Mouse (Mus musculus) hindbrain, postnatal 0 days (tissue): ENCODE data around the gene Catip. TPM values are rescaled to one million over a fixed set of nuclear protein-coding genes. Genes with fewer than 3 reads are reported as not detected.

Experiments
- ATAC-seq: fragments of 200-750 bp; cut with Nextera tagmentation; 2 replicates; pipeline ENCODE4 v1.8.0; 2017; ENCODE audit warnings: mild to moderate bottlenecking, moderate TSS enrichment, moderate library complexity
- DNase-seq: peaks from one replicate; pipeline ENCODE4 v3.0.0-alpha.2; 2015; ENCODE audit warnings: low spot score
- H3K27ac ChIP-seq: fragments of 300-500 bp; sonication (generic); 2 replicates; pipeline ENCODE4 v1.5.1; 2014; ENCODE audit warnings: mild to moderate bottlenecking
- H3K27me3 ChIP-seq: fragments of 300-500 bp; sonication (generic); 2 replicates; pipeline ENCODE4 v1.6.1; 2014; ENCODE audit warnings: low read length, mixed read lengths; ENCODE audit not compliant: insufficient read depth
- H3K36me3 ChIP-seq: fragments of 300-500 bp; sonication (generic); 2 replicates; pipeline ENCODE4 v1.6.1; 2014; ENCODE audit warnings: low read length, mixed read lengths; ENCODE audit not compliant: insufficient read depth
- H3K4me1 ChIP-seq: fragments of 300-500 bp; sonication (generic); 2 replicates; pipeline ENCODE4 v1.6.1; 2014; ENCODE audit warnings: antibody characterized with exemption, low read length, mixed read lengths; ENCODE audit not compliant: insufficient read depth
- H3K4me2 ChIP-seq: fragments of 300-500 bp; sonication (generic); 2 replicates; pipeline ENCODE4 v1.6.1; 2014; ENCODE audit warnings: low read depth, mild to moderate bottlenecking, low read length, moderate library complexity, mixed read lengths
- H3K4me3 ChIP-seq: fragments of 300-500 bp; sonication (generic); 2 replicates; pipeline ENCODE4 v1.5.1; 2014; ENCODE audit warnings: low read length
- H3K9ac ChIP-seq: fragments of 300-500 bp; sonication (generic); replicated peaks from 2 replicates; pipeline ENCODE4 v1.6.1; 2014; ENCODE audit warnings: mild to moderate bottlenecking, low read length, moderate library complexity, mixed read lengths
- H3K9me3 ChIP-seq: fragments of 300-500 bp; sonication (generic); 2 replicates; pipeline ENCODE4 v1.6.1; 2016; ENCODE audit warnings: low read length, mixed read lengths
- CTCF ChIP-seq: IDR thresholded peaks from 2 replicates; pipeline ENCODE4 v1.5.1; 2016; ENCODE audit warnings: antibody characterized with exemption, control low read depth, low read depth
- WGBS: fragments of 180-500 bp; shearing (Covaris S2); extraction: QIAGEN DNeasy Blood & Tissue Kit; methylation state at CpG from one replicate; pipeline ENCODE4 v1.1.7; 2014; 5-methylcytosine and 5-hydroxymethylcytosine counted together
- polyA plus RNA-seq: library from polyadenylated mRNA; unstranded; fragments of >200 nt; fragmentation: Nextera tagmentation; extraction: Ambion mirVana; gene quantifications from 2 replicates; pipeline ENCODE4 v1.2.1, GENCODE M21; 2015
- total RNA-seq: library from RNA; depleted of rRNA; stranded (reverse); fragments of >200 nt; gene quantifications from 2 replicates; pipeline ENCODE4 v1.2.3, GENCODE M21; 2014

Catip gene
- total and polyA plus RNA-seq, 2 experiments from 2014 or later = 1.8 to 1.9 TPM

DNA sequence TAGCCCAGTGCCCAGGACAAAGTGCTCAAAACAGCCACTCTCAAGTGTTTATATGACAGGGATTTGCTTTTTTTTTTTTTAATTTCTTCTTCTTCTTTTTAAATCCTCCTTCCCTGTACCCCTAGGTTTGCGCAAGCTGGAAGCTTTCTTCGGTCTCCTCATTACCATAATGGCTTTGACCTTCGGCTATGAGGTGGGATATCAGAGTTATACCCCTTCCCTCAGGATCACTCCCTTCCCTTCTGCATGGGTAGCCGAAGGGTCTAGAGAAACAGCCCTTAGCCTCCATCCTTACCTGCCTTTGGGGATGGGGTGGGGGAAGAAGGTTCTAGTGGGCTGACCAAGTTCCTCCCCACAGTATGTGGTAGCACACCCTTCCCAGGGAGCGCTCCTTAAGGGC lies 18.6 kb downstream of the Catip start:
- DNase-seq = no peak
- Histone ChIP-seq H3K27me3 (no peaks in the 10 kb centered on the region), H3K4me3 (no peak overlapping the region), H3K9me3 (no peaks in the 10 kb centered on the region), H3K27ac (no peak overlapping the region), H3K9ac (no peak overlapping the region), H3K4me1 (no peaks in the 10 kb centered on the region), H3K36me3 (no peaks in the 10 kb centered on the region), H3K4me2 (no peak overlapping the region)
- 88% methylated on average over 5 of the region's 5 CpGs for WGBS
- ATAC-seq = no peak
- no peak for TF ChIP-seq CTCF

DNA sequence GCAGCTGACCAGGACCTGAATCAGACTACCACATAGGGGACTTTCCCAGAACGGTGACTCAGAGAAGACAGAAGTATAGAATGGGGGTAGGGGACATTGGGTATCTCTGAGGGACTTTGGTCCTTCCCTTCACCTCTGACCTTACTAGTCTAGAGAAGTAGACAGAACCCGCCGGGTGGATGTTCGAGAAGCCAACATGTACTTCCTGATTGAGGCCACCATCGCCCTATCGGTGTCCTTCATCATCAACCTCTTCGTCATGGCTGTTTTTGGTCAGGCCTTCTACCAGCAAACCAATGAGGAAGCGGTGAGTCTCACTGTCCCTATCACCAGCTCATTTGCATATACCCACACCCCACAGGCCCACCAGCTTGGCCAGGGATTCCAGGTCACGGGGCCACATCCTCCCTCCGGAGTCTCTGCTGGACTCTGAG lies 19.7 kb downstream of the Catip start:
- Histone ChIP-seq H3K4me2 (no peak overlapping the region), H3K9me3 (no peaks in the 10 kb centered on the region), H3K9ac (no peak overlapping the region), H3K36me3 (no peaks in the 10 kb centered on the region), H3K27me3 (no peaks in the 10 kb centered on the region), H3K4me1 (no peaks in the 10 kb centered on the region), H3K27ac (no peak overlapping the region), H3K4me3 (no peak overlapping the region)
- 91% methylated on average over 10 of the region's 10 CpGs for WGBS
- TF ChIP-seq CTCF = no peak
- ATAC-seq (no peak), DNase-seq (no peak)

DNA sequence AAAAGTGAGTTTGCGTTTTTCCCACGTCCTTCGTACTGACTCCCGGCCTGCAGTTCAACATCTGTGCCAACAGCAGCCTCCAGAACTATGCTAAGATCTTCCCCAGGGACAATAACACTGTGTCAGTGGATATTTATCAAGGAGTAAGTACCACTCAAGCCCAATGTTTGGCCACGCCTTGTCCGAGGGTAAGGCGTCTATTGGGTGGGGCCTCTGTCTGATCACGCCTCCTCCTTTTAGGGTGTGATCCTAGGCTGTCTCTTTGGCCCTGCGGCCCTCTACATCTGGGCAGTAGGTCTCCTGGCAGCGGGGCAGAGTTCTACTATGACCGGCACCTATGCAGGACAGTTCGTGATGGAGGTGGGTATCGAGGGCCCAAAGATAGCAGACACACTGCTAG lies 21.5 kb downstream of the Catip start:
- Histone ChIP-seq H3K9ac (no peak overlapping the region), H3K4me2 (no peak overlapping the region), H3K4me1 (no peaks in the 10 kb centered on the region), H3K36me3 (no peaks in the 10 kb centered on the region), H3K4me3 (no peak overlapping the region), H3K27me3 (no peaks in the 10 kb centered on the region), H3K9me3 (no peaks in the 10 kb centered on the region), H3K27ac (no peak overlapping the region)
- ATAC-seq (no peak), DNase-seq (no peak)
- TF ChIP-seq CTCF = no peak
- WGBS = 89% methylated on average over 13 of the region's 13 CpGs

DNA sequence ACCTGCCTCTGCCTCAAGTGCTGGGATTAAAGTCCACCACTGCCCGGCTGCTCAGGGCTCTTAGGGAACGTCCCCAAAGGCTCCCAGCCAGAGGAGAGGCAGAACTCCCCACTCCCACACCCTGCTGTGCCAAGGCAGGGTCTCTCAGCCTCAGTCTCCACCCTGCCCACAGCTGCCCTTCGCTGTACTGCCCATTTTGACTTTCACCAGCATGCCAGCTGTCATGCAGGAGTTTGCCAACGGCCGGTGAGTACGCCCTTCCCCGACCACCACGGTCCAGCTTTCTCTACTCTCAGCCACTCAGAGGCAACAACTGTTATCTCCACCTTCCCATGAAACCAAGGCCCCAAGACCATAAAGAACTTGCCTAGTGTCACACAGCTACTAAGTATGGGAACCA lies 22.6 kb downstream of the Catip start:
- DNase-seq = no peak
- H3K9me3 ChIP-seq = no peaks in the 10 kb centered on the region
- TF ChIP-seq CTCF = no peak
- H3K9ac ChIP-seq = no peak overlapping the region
- H3K27ac ChIP-seq = no peak overlapping the region
- ATAC-seq = no peak
- WGBS = 77% methylated on average over 8 of the region's 8 CpGs
- no peak overlapping the region for H3K4me3 ChIP-seq
- H3K4me2 ChIP-seq = no peak overlapping the region
- no peaks in the 10 kb centered on the region for H3K36me3 ChIP-seq
- no peaks in the 10 kb centered on the region for H3K27me3 ChIP-seq
- no peaks in the 10 kb centered on the region for H3K4me1 ChIP-seq

DNA sequence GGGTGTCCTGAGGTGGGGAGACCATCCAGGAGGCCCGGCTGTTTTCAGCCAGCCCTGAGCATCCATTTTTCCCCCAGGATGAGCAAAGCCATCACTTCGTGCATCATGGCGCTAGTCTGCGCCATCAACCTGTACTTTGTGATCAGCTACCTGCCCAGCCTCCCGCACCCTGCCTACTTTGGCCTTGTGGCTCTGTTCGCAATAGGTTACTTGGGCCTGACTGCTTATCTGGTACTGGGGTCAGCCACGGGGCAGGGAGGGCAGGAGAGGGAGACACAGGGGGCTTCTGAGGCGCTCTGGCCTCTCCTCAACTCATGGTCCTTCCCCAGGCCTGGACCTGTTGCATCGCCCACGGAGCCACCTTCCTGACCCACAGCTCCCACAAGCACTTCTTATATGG lies 23.2 kb downstream of the Catip start:
- H3K36me3 ChIP-seq = no peaks in the 10 kb centered on the region
- no peak for TF ChIP-seq CTCF
- H3K4me2 ChIP-seq = no peak overlapping the region
- no peaks in the 10 kb centered on the region for H3K4me1 ChIP-seq
- ATAC-seq (no peak), DNase-seq (no peak)
- 92% methylated on average over 10 of the region's 10 CpGs for WGBS
- no peaks in the 10 kb centered on the region for H3K27me3 ChIP-seq
- H3K9me3 ChIP-seq = no peaks in the 10 kb centered on the region
- H3K4me3 ChIP-seq = no peak overlapping the region
- no peak overlapping the region for H3K27ac ChIP-seq
- H3K9ac ChIP-seq = no peak overlapping the region

DNA sequence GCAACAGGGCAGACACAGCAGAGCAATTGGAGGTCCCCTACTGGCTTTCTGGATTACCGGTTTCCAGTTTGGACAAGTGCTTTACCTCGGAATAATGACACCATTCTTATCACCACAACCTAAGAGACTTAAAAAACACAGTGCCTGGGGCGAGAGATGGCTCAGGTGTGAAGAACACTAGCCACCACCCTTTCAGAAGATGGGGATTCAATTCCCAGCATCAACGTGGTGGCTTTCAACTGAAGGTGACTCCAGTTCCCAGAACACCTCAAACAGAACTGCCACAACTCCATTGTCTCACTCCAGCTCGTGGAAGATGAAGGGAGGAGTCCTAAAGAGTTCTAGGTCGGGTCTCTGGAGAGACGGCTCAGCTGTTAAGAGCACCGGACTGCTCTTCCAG lies 23.6 kb downstream of the Catip start:
- DNase-seq (no peak), ATAC-seq (no peak)
- Histone ChIP-seq H3K9ac (no peak overlapping the region), H3K4me1 (no peaks in the 10 kb centered on the region), H3K27ac (no peak overlapping the region), H3K4me3 (no peak overlapping the region), H3K27me3 (no peaks in the 10 kb centered on the region), H3K4me2 (no peak overlapping the region), H3K36me3 (no peaks in the 10 kb centered on the region), H3K9me3 (no peaks in the 10 kb centered on the region)
- TF ChIP-seq CTCF = no peak
- WGBS = 84% methylated on average over 8 of the region's 8 CpGs

DNA sequence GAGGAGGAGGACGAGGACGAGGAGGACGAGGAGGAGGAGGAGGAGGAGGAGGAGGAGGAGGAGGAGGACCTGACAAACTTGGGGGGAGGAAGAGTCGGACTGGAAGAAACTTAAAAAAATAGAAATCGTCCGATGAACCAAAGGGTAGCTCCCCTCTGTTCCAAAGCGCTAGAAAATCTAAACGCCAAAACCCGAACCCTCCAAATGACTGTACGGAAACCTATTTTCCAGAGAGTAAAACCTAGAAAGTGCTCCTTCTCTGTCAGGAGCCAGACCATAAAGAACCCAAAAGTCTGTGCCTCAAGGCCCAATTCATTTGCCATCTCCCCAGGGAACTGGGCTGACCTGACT lies 24.4 kb downstream of the Catip start:
- Histone ChIP-seq H3K4me3 (peak overlapping the region; percentile 69), H3K9me3 (no peaks in the 10 kb centered on the region), H3K4me2 (peak overlapping the region; percentile 76), H3K27me3 (no peaks in the 10 kb centered on the region), H3K36me3 (no peaks in the 10 kb centered on the region), H3K9ac (peak overlapping the region; percentile 56), H3K4me1 (no peaks in the 10 kb centered on the region; the same call in 1 of the 2 replicates), H3K27ac (peak overlapping the region; percentile 88)
- ATAC-seq (no peak), DNase-seq (no peak)
- TF ChIP-seq CTCF = no peak
- WGBS = 37% methylated on average over 7 of the region's 10 CpGs
